Mouse (Mus musculus): ENCODE results near the gene Tgfb1i1. TPM values are rescaled to one million over a fixed set of nuclear protein-coding genes. Genes with fewer than 3 reads are reported as not detected.
A peak's percentile ranks its signal among the peaks of the same experiment; 100 is the strongest.

The Tgfb1i1 gene
- polyA plus RNA-seq, 1 experiment from 2014 or later, result 12.4 TPM

- no peaks in the 10 kb centered on the region for H3K4me1 ChIP-seq (ENCODE audit: control insufficient read depth, insufficient read depth, low read length)
- WGBS, result 91% methylated on average over 3 of the region's 3 CpGs
- H3K9ac ChIP-seq (ENCODE audit: low read length), result no peak overlapping the region
- DNase-seq (ENCODE audit: low spot score) (no peak), ATAC-seq (no peak)
- no peaks in the 10 kb centered on the region for H3K27me3 ChIP-seq (replicated peaks; ENCODE audit: control insufficient read depth, insufficient read depth, low read length)
- no peak overlapping the region for H3K27ac ChIP-seq (ENCODE audit: low read depth, low read length)
- H3K9me3 ChIP-seq (replicated peaks; ENCODE audit: control insufficient read depth, low read length), result no peaks in the 10 kb centered on the region
- no peak overlapping the region for H3K4me2 ChIP-seq (ENCODE audit: low read length)
- no peak overlapping the region for H3K4me3 ChIP-seq (ENCODE audit: low read depth, low read length)
- no peaks in the 10 kb centered on the region for H3K36me3 ChIP-seq (ENCODE audit: control insufficient read depth, insufficient read depth, low read length)
Measured at GRCm38 (mm10) chr7:128220936-128221335, 25.7 kb upstream of the Tgfb1i1 start.

- Histone ChIP-seq H3K4me2 (ENCODE audit: low read length) (no peak overlapping the region), H3K9ac (ENCODE audit: low read length) (no peak overlapping the region), H3K4me1 (ENCODE audit: control insufficient read depth, insufficient read depth, low read length) (no peaks in the 10 kb centered on the region), H3K9me3 (replicated peaks; ENCODE audit: control insufficient read depth, low read length) (no peaks in the 10 kb centered on the region), H3K27ac (ENCODE audit: low read depth, low read length) (no peak overlapping the region), H3K4me3 (ENCODE audit: low read depth, low read length) (no peak overlapping the region), H3K27me3 (replicated peaks; ENCODE audit: control insufficient read depth, insufficient read depth, low read length) (no peaks in the 10 kb centered on the region), H3K36me3 (ENCODE audit: control insufficient read depth, insufficient read depth, low read length) (no peaks in the 10 kb centered on the region)
- ATAC-seq (no peak), DNase-seq (ENCODE audit: low spot score) (no peak)
- WGBS, result 51% methylated on average over 8 of the region's 8 CpGs
Measured at GRCm38 (mm10) chr7:128231741-128232140, 14.9 kb upstream of the Tgfb1i1 start.

- Histone ChIP-seq H3K9ac (ENCODE audit: low read length) (no peak overlapping the region), H3K4me3 (ENCODE audit: low read depth, low read length) (no peak overlapping the region), H3K4me1 (ENCODE audit: control insufficient read depth, insufficient read depth, low read length) (peaks cover 4% of the 10 kb centered on the region; the same call in 1 of the 2 replicates), H3K27me3 (replicated peaks; ENCODE audit: control insufficient read depth, insufficient read depth, low read length) (no peaks in the 10 kb centered on the region), H3K36me3 (ENCODE audit: control insufficient read depth, insufficient read depth, low read length) (0 out of 2 replicates have a peak, but pooled peaks cover under 1% of the 10 kb centered on the region), H3K4me2 (ENCODE audit: low read length) (no peak overlapping the region), H3K27ac (ENCODE audit: low read depth, low read length) (no peak overlapping the region), H3K9me3 (replicated peaks; ENCODE audit: control insufficient read depth, low read length) (no peaks in the 10 kb centered on the region)
- ATAC-seq (no peak), DNase-seq (ENCODE audit: low spot score) (no peak)
- 91% methylated on average over 2 of the region's 2 CpGs for WGBS
Measured at GRCm38 (mm10) chr7:128234796-128235195, 11.8 kb upstream of the Tgfb1i1 start.

DNA sequence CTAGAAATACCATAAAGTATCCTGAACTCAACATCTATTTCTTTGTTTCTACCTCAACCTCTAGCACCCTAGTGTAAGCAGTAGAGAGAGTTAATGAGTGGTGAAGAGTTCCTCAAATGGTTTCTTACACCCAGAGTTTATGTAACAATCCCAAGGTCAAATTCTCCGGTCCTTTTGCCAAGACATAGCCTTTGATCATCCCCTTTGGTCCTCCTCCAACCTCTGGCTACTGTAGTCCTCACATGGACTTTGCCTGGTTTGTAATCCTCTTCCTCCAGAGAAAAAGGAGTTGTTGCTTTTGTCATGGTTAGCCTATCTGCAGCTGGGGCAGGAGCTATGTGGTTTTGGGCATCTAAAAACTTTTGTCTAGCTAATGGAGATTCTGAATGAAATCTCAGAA is 11.1 kb upstream of the Tgfb1i1 start:
- Histone ChIP-seq H3K27ac (ENCODE audit: low read depth, low read length) (no peak overlapping the region), H3K4me1 (ENCODE audit: control insufficient read depth, insufficient read depth, low read length) (peaks cover 4% of the 10 kb centered on the region; the same call in 1 of the 2 replicates), H3K9me3 (replicated peaks; ENCODE audit: control insufficient read depth, low read length) (no peaks in the 10 kb centered on the region), H3K4me2 (ENCODE audit: low read length) (no peak overlapping the region), H3K27me3 (replicated peaks; ENCODE audit: control insufficient read depth, insufficient read depth, low read length) (no peaks in the 10 kb centered on the region), H3K4me3 (ENCODE audit: low read depth, low read length) (no peak overlapping the region), H3K36me3 (ENCODE audit: control insufficient read depth, insufficient read depth, low read length) (peaks cover 8% of the 10 kb centered on the region; the same call in 1 of the 2 replicates), H3K9ac (ENCODE audit: low read length) (no peak overlapping the region)
- no peak for ATAC-seq
- DNase-seq (ENCODE audit: low spot score), result no peak
- 94% methylated on average over 1 of the region's 1 CpGs for WGBS

DNA sequence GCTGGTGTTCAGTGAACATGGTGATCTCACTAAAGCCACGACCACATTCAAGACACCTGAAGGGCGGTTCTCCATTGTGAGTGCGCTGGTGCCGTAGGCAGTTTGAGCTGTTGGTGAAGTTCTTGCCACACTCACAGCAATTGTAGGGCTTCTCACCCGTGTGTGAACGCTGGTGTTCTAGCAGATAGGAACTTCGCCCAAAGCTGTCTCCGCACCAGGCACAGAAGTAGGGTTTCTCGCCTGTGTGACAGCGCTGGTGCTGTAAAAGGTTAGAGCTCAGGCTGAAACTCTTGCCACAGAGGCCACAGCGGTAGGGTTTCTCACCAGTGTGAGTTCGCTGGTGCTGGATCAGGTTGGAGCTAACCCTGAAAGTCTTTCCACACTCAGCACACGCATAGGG is 10.2 kb upstream of the Tgfb1i1 start:
- Histone ChIP-seq H3K9ac (ENCODE audit: low read length) (peak overlapping the region; percentile 73; the same call in 1 of the 2 replicates), H3K4me3 (ENCODE audit: low read depth, low read length) (no peak overlapping the region), H3K9me3 (replicated peaks; ENCODE audit: control insufficient read depth, low read length) (no peaks in the 10 kb centered on the region), H3K4me2 (ENCODE audit: low read length) (0 out of 2 replicates have a peak overlapping the region, but pooled peaks have one; percentile 86), H3K36me3 (ENCODE audit: control insufficient read depth, insufficient read depth, low read length) (peaks cover 15% of the 10 kb centered on the region), H3K4me1 (ENCODE audit: control insufficient read depth, insufficient read depth, low read length) (peaks cover 4% of the 10 kb centered on the region; the same call in 1 of the 2 replicates), H3K27me3 (replicated peaks; ENCODE audit: control insufficient read depth, insufficient read depth, low read length) (no peaks in the 10 kb centered on the region), H3K27ac (ENCODE audit: low read depth, low read length) (no peak overlapping the region)
- DNase-seq (ENCODE audit: low spot score) (no peak), ATAC-seq (no peak)
- 94% methylated on average over 13 of the region's 13 CpGs for WGBS

- 25% methylated on average over 37 of the region's 37 CpGs for WGBS
- Histone ChIP-seq H3K4me2 (ENCODE audit: low read length) (peak within 1 kb of the TSS; percentile 86), H3K9ac (ENCODE audit: low read length) (peak within 1 kb of the TSS; percentile 73), H3K4me1 (ENCODE audit: control insufficient read depth, insufficient read depth, low read length) (peaks cover 4% of the 10 kb centered on the region; the same call in 1 of the 2 replicates), H3K4me3 (ENCODE audit: low read depth, low read length) (peak within 1 kb of the TSS; percentile 71), H3K27me3 (replicated peaks; ENCODE audit: control insufficient read depth, insufficient read depth, low read length) (no peaks in the 10 kb centered on the region), H3K27ac (ENCODE audit: low read depth, low read length) (peak within 1 kb of the TSS; percentile 94), H3K9me3 (replicated peaks; ENCODE audit: control insufficient read depth, low read length) (no peaks in the 10 kb centered on the region), H3K36me3 (ENCODE audit: control insufficient read depth, insufficient read depth, low read length) (peaks cover 21% of the 10 kb centered on the region)
- DNase-seq (ENCODE audit: low spot score) (peak; percentile 75), ATAC-seq (peak; percentile 21; the same call in 1 of the 2 replicates)
Measured at GRCm38 (mm10) chr7:128236856-128237592, 9.6 kb upstream of the Tgfb1i1 start, which contains the start of gene Armc5. Gene Armc5, plus strand, starts transcription at chr7:128237342.

GRCm38 (mm10) chr7:128237593-128237926 is 9.1 kb upstream of the Tgfb1i1 start:
- no peak for DNase-seq (ENCODE audit: low spot score)
- peak overlapping the region; percentile 73 for H3K9ac ChIP-seq (ENCODE audit: low read length)
- H3K4me1 ChIP-seq (ENCODE audit: control insufficient read depth, insufficient read depth, low read length), result peaks cover 4% of the 10 kb centered on the region; the same call in 1 of the 2 replicates
- no peak for ATAC-seq
- peak overlapping the region; percentile 94 for H3K27ac ChIP-seq (ENCODE audit: low read depth, low read length)
- peaks cover 25% of the 10 kb centered on the region for H3K36me3 ChIP-seq (ENCODE audit: control insufficient read depth, insufficient read depth, low read length)
- H3K4me3 ChIP-seq (ENCODE audit: low read depth, low read length), result peak overlapping the region; percentile 71
- peak overlapping the region; percentile 86 for H3K4me2 ChIP-seq (ENCODE audit: low read length)
- no peaks in the 10 kb centered on the region for H3K9me3 ChIP-seq (replicated peaks; ENCODE audit: control insufficient read depth, low read length)
- H3K27me3 ChIP-seq (replicated peaks; ENCODE audit: control insufficient read depth, insufficient read depth, low read length), result no peaks in the 10 kb centered on the region
- WGBS, result under 1% methylated on average over 25 of the region's 25 CpGs

DNA sequence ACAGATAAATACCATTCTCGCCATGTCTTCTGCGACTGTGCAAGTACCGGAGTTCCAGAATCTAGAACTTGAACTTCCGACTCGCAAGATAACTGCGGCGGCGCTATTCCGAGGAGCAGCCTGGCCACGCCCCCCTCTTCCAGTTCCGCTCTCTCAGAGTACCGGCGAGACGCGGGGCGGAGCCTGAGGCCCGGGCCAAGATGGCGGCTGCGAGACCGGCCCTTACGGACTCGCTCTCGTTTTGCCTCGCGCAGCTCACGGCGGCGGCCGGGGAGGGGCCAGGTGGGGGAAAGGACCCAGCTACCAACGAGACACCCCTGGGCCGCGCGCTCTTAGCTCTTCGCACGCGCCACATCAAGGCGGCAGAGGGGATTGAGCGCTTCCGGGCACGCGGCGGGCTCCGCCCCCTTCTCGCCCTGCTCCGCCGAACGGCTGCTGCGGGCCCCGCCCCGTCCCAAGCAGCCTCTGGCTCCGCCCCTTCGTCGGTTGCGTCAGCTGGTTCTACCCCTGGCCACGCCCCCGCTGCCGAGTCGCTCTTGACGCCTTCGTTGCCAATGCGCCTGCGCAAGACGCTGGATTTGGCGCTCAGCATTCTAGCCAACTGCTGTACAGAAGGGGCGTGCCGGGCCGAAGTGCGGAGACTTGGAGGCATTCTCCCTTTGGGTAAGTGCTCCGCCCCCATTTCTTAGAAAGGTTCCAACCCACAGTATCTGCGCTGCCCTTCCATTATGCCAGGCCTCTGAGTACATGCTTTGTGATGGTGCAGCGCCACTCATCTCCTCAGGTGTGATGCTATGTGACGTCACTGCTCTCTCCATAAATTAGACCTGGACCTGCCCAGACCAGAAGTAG is 8.5 kb upstream of the Tgfb1i1 start, which contains the start of gene 9130023H24Rik:
Gene 9130023H24Rik (minus strand): TSS at position 105 of the 852 bp plus-strand sequence.
- peak within 1 kb of the TSS; percentile 86 for H3K4me2 ChIP-seq (ENCODE audit: low read length)
- peak; percentile 93 for ATAC-seq
- under 1% methylated on average over 70 of the region's 72 CpGs for WGBS

More for the DNA sequence above, 8.5 kb upstream of the Tgfb1i1 start, which contains the start of gene 9130023H24Rik:
- H3K9me3 ChIP-seq (replicated peaks; ENCODE audit: control insufficient read depth, low read length), result no peaks in the 10 kb centered on the region
- no peaks in the 10 kb centered on the region for H3K27me3 ChIP-seq (replicated peaks; ENCODE audit: control insufficient read depth, insufficient read depth, low read length)
- peak within 1 kb of the TSS; percentile 71 for H3K4me3 ChIP-seq (ENCODE audit: low read depth, low read length)
- H3K4me1 ChIP-seq (ENCODE audit: control insufficient read depth, insufficient read depth, low read length), result peaks cover 4% of the 10 kb centered on the region; the same call in 1 of the 2 replicates
- H3K9ac ChIP-seq (ENCODE audit: low read length), result peak within 1 kb of the TSS; percentile 73
- H3K36me3 ChIP-seq (ENCODE audit: control insufficient read depth, insufficient read depth, low read length), result peaks cover 30% of the 10 kb centered on the region
- H3K27ac ChIP-seq (ENCODE audit: low read depth, low read length), result peak within 1 kb of the TSS; percentile 94
- peak; percentile 100 for DNase-seq (ENCODE audit: low spot score)
